Mouse (Mus musculus) cerebellum, adult 8-10 months (tissue): ENCODE measurements around the gene Carhsp1.

Experiments
- DNase-seq: peaks from one replicate; pipeline ENCODE4 v3.0.0; 2022

The Carhsp1 gene

GRCm38 (mm10) chr16:8637217-8638051, 34.5 kb downstream of the Carhsp1 start, which contains the start of the genes Pmm2 and Tmem186:
TSS of gene Pmm2 (plus strand) at chr16:8637674.
TSS of gene Tmem186 (minus strand) at chr16:8637712.
- peak; percentile 85 for DNase-seq

GRCm38 (mm10) chr16:8636867-8637216, 35.1 kb downstream of the Carhsp1 start:
- DNase-seq: no peak

GRCm38 (mm10) chr16:8631428-8631827, 40.5 kb downstream of the Carhsp1 start:
- DNase-seq: no peak

- no peak for DNase-seq
These were observed 41.5 kb downstream of the Carhsp1 start for GRCm38 (mm10) chr16:8630419-8630818.

- no peak for DNase-seq
These were observed 51.4 kb downstream of the Carhsp1 start for GRCm38 (mm10) chr16:8620315-8621115.

GRCm38 (mm10) chr16:8619659-8620314, 52.2 kb downstream of the Carhsp1 start:
- DNase-seq: no peak

- no peak for DNase-seq
These were observed 58.5 kb downstream of the Carhsp1 start for GRCm38 (mm10) chr16:8613447-8613846.

GRCm38 (mm10) chr16:8613039-8613438, 58.9 kb downstream of the Carhsp1 start:
- DNase-seq: no peak

- no peak for DNase-seq
These were observed 59.5 kb downstream of the Carhsp1 start for GRCm38 (mm10) chr16:8612214-8613005.

- DNase-seq: no peak
These were observed 61.6 kb downstream of the Carhsp1 start for GRCm38 (mm10) chr16:8610397-8610796.
